Mouse (Mus musculus) skeletal muscle tissue, adult 2 months (tissue): ENCODE results near the gene Sox13.

Experiments used
- DNase-seq: peaks from one replicate; pipeline ENCODE4 v3.0.0-alpha.2; 2012; ENCODE audit warnings: low read depth, low spot score

The Sox13 gene

DNA sequence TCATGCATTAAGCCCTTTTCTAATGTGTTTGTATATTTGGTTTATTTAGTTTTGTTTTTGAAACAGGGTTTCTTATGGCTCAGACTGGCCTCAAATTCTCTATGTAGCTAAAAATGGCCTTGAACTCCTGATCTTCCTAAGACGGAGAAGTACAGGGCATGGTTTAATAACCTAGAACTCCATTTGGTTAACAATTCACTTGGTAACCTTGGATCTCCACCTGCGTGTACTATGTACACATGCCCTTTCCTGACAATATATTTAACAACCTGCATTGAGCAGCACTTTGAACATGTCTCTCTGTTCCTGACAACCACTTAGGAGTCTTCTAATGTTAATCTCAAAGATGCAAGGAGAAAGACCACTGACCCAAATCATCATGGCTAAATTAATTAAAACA lies 7.0 kb upstream of the Sox13 start:
- DNase-seq = no peak

GRCm38 (mm10) chr1:133424547-133425140 lies 467 bp upstream of the Sox13 start:
- DNase-seq = no peak

GRCm38 (mm10) chr1:133423166-133423542 lies 1.0 kb downstream of the Sox13 start:
- no peak for DNase-seq

DNA sequence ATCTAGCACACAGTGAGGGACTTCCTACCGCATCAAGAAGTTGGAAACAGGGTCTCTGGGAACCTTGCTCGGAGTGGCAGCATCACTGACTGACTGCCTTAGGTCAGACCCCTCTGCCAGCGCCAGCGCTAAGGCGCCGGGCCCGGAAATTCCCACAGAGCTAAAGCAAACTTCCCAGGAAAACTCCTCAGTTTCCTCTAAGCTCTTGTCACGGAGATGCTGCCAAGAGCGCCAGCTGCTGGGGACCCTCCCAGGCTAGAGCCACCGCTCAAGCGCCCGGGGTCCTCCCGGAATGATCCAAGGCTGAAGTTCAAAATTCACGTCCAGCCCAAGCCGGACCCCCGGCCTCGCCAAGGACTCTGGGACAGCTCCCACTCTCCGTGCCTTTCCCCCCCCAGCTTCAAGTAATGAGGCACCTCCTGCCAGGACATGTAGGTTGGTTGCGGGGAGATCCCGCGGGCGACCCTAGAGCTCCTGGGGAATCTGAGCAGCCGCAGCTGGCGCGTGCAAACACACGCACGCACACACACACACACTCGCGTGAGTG lies 1.5 kb downstream of the Sox13 start:
- no peak for DNase-seq

DNA sequence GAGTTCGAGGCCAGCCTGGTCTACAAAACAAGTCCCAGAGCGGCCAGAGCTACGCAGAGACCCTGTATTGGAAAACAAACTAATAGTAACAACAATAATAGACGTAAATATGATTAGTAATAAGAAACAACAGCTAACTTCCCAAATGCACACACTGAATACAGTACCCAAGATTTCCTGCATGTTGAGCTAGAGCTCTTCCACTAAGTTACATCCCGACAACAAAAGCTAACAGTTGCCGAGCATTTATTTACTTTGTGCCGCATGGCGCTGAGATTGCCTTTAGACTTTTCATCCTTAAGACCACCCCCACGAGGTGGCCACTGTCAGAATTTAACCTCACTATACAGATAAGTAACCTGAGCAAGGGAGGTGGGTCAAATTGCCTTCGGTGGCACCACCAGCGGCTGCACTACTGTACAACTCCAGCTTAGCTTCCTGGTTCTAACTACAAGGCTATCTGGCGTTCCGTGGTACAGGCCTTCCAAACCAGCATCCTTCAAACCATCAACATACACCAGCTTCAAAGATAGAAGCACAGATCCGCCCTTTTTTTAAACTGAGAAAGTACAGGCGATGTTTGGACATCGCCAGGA lies 2.1 kb downstream of the Sox13 start:
- no peak for DNase-seq

GRCm38 (mm10) chr1:133421061-133421460 lies 3.1 kb downstream of the Sox13 start:
- DNase-seq = no peak

DNA sequence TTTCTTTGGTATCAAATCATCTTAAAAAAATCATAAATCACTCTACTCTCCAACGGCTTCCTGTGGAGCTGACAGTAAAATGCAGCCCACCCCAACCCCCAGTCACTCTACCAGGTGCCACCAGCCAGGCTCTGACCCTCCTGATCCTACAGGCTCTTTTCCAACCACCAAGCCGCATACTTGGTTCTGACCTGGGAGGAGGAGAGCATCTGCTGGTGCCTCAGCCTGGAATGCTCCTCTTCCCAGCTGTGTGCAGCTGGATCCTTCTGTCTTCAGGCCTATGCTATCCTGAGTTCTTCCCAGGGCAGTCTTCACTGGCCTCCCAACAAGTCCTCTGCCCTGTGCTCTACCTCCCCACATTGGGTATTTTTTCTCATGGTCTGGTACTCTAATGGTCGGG lies 3.7 kb downstream of the Sox13 start:
- DNase-seq = no peak

DNA sequence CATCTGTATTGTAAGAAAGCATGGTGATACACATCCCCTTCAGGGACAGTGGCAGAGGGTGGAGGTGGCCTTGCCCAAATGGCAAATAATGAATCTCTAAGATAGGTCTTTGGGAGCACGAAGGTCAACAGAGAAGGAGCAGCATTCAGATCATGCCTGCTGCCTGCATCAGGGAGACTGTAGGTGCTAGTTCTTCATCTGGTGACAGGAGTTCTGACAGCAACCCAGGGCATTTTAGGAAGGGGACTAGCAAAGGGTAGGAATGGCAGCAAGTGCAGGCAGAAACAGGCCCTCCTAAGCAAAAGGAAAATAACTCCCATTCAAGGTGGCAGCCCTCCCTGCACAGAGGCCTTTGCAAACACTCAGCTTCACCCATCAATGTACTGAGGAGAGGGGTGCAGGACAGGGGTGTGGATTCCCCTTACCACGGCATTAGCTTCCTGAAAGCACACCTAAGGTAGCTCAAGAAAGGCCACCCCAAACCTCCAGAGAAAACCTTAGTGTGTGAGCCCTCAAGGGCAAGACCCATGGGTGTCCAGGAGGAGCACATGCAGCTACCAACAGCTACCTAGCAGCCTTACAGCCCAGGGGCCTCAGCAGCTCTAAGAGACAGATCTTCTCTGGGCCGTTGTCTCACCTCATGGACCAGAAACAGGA lies 4.9 kb downstream of the Sox13 start:
- no peak for DNase-seq

DNA sequence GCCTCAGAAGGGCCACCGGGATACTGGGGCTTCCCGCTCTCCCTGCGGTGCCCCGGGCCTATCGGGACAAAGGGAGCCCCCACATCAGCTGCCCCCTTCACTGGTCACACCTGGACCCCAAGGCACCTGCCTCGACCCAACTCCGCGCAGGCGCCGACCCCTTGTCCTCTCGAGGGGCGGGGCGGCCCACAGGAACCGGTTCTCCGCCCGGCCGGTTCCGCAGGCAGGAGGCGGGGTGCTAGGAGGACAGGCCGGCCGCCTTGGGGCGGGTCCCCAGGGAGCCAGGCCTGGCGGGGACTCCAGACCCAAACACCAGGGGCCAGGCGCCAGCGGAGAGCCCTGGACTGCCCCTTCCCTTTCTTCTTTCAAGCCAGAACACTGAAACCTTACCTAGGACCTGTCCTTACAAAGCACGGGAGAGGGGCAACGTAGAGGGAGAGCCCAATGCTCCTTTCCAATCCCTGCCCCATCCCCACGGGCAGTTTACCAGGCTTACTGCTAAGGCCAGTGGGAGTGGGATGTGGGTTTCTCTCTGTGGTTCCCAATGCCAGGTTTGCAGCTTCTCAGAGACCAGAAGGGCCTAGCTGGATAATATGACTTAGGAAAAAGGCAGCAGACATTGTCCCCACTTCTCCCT lies 5.9 kb downstream of the Sox13 start:
- DNase-seq = peak; percentile 49

- no peak for DNase-seq
These were observed 6.6 kb downstream of the Sox13 start for GRCm38 (mm10) chr1:133417539-133417938.

GRCm38 (mm10) chr1:133417113-133417512 lies 7.1 kb downstream of the Sox13 start:
- DNase-seq = no peak

GRCm38 (mm10) chr1:133416472-133416871 lies 7.7 kb downstream of the Sox13 start:
- no peak for DNase-seq

- no peak for DNase-seq
These were observed 8.7 kb downstream of the Sox13 start for GRCm38 (mm10) chr1:133415505-133415904.

DNA sequence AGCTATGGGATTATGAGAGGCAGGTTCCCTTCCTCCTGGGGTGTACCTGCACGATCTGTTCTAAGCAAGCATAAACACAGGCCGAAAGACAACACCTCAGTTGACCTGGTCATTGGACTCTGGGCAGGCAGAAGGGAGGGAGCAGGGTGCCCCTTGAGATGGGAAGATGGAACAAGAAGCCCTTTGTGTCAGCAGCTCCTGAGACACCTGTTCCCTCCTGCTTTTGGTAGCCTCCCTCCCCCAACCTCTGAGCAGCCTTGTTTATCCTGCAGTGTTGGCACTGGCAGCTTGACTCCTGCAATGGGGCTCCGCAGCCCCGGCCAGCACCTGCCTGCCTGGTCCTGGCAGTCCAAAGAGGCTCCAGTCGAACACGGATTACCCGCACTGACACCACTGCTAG lies 9.1 kb downstream of the Sox13 start:
- peak; percentile 36 for DNase-seq

GRCm38 (mm10) chr1:133412941-133413340 lies 11.2 kb downstream of the Sox13 start:
- peak; percentile 77 for DNase-seq

DNA sequence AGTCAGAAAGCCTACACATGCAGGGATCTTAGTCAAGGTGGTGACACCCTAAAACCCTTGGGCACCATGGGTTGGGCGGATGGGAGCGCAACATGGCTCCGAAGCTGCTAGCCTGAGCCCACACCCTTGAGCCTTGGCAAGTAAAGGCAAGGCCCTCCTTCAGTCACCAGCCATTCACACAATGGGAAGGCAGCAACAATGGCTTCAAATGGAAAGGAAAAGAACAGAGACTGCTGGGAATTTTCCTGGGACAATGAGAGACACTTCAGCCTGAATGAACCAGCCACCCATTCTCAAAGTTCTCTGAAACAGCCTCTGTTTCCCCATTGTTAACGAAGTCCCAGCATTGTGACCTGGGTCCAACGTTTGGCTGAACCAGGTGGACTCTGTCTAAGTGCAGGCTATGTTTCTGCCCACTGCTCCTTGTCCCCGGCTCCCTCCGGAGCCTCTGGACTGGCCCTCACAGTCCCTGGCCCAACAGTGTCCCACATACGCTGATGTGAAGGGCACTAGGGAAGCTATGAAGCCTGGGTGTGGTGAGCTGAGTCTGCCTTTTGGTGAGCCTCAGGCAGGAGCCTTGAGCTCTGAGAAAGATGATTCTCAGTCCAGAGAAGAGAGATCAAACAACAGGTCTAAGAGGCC lies 12.6 kb downstream of the Sox13 start:
- DNase-seq = no peak

DNA sequence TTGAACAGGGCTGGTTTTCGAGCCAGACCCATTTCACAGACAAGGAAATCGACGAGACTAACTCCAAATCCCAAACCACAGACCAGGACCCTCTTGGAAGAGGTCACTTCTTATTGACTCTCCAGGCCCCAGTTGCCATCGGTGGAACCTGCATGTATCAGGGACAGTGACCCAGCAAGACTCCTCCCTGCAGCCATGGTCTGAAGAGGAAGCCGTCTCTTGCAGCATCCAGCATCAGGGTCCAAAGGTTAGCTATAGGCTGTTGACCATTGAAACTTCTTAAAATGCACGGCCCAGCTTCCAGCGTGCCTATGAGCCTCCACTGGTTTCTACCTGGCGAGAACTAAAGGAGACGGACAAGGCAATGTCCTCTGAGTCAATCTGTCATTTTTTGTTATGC lies 14.4 kb downstream of the Sox13 start:
- no peak for DNase-seq

DNA sequence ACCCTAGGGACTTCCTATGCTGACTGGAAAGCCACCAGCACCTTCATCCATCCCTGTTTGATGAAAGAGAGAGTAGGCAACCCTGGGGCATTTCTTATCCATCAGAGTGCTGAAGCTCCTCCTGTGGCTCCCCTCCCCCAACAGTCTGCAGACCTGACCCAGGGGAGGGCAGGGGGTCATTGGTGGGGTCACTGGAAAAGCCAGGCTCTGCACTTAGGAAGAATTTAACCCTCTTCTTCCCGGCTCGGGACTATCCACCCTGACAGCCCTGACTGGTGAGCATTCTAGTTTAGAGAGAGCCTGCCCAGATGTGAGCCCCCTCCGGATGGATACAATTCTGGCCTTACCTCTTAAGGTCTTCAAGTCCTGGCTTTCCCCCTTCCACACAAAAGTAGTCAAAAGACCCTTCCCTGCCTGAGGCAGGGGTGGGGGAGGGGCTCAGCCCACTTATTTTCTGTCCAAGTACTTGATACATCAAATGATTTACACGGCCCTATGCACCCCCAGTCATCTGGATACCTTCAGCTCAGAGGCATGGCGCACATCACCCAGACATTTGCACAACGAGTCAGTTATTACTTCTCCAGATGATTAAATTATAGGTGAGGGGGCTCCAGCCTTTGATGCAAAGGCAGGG lies 15.2 kb downstream of the Sox13 start:
- no peak for DNase-seq

DNA sequence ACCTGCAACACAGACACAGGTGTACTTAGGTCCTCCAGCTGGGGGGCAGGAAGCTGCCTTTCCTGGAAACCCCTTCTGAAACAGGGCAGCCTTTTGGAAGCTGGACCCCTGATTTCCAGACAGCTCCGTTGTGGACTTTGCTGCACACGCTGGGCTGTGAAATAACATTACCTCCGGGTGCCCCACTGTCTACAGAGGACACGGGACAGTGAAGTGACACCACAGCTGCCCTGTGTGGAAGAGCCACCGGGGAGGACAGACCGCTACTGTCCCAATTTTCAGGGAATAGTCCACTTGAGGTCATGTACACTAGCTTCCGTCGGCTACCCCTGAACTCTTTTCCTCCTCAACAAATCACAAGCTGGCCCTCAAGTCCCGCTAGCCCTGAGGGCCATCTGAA lies 15.9 kb downstream of the Sox13 start:
- no peak for DNase-seq

GRCm38 (mm10) chr1:133407436-133407835 lies 16.7 kb downstream of the Sox13 start:
- no peak for DNase-seq

DNA sequence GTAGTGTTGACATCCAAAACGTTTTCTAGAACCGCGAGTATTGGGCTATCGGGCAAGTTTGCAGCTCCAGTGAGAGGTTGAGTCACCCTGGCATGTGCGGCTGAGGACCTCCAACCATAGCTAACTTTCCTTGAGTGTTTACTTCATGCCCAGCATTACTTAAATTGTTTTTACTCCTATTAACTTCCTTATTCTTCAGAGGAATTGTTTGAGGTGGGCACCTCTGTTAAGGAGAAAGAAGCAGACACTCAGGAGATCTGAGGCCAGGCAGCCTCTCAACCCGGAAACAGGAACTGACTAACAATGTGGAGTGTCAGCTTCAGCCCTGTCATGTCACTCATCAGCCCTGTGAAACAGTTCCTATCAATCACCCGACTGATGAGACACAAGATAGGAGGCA lies 17.6 kb downstream of the Sox13 start:
- DNase-seq = no peak

- no peak for DNase-seq
These were observed 20.2 kb downstream of the Sox13 start for GRCm38 (mm10) chr1:133404005-133404404.
